Mouse (Mus musculus) small intestine, adult 2 months (tissue): ENCODE data around the gene Tctn3.

Experiments
- CTCF ChIP-seq: fragments of 200-500 bp; IDR thresholded peaks from 2 replicates; pipeline ENCODE4 v1.5.1; 2012; ENCODE audit warnings: low read depth, mild to moderate bottlenecking, control low read depth, inconsistent platforms, low read length, moderate library complexity, mixed read lengths; ENCODE audit not compliant: insufficient replicate concordance, insufficient read length; ENCODE audit errors: extremely low read depth
- POLR2A ChIP-seq: fragments of 200-500 bp; IDR thresholded peaks from 2 replicates; pipeline ENCODE4 v1.6.1; 2012; ENCODE audit warnings: low read depth, mild to moderate bottlenecking, control low read depth, inconsistent platforms, low read length, moderate library complexity

GRCm38 (mm10) chr19:40650090-40650489 lies 38.1 kb upstream of the Tctn3 start:
- TF ChIP-seq CTCF (no peak), POLR2A (no peak)
